Mouse (Mus musculus): ENCODE results near the gene Zdhhc25.

Zdhhc25 gene

DNA sequence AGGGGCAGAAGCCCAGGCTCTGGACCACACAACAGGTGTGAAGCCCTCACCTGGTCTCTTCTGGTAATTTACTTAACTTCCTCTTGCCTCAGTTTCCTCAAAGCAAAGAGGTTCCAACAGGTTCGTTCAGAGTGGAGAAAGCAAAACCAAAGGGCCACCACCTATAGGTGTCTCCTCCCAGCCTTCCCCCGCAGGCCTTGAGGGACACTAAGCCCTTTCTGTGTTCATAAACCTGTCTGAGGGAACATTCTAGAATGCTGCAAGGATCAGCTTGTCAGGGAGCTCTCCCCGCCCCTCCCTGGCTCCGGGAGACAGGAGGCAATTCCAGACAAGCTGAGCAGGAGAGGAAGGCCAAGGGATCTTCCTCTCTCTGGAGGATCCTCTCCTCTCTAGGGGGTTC lies at the start of gene Zdhhc25:
TSS of gene Zdhhc25 (plus strand) at position 301 of the 400 bp plus-strand sequence.
- ATAC-seq (ENCODE audit: low TSS enrichment), result no peak

DNA sequence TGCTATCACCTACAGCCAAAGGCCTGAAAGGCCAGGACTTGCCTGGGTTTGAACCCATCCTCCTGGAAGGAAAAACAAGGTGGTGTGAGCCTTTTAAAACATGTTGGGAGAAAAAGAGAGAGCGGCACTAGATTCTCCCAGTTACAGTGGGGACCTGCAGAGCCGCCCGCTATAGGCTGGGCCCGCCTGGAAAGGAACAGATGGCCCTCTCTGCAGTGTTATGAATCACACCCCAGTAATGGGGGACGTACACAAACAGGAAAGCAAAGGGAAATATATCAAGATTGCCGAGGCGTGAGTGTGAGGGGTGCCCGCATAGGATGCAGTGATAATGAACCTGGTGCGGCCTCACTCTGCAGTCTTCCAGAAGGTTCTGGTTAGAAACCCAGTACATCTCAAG lies 47.2 kb upstream of the Zdhhc25 start:
- ATAC-seq (ENCODE audit: low TSS enrichment), result no peak

DNA sequence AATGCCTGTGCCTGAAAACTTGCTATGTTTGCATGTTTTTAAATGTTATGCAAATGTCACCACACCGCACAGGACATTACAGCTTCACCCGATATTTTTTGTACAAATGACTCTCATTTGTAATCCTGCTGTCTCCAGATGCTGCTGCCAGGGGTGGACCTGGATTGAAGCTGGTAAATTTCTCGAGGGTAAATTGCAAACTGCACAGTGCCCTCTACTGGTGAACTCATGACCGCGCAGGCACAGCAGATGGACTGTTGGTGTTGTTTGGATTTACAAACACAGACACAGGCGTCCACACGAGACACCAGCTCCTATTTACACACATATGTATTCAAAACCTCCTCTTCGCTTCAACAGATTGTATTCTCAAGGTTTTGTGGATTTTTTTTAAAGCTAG lies 44.6 kb upstream of the Zdhhc25 start:
- ATAC-seq (ENCODE audit: low TSS enrichment), result no peak

DNA sequence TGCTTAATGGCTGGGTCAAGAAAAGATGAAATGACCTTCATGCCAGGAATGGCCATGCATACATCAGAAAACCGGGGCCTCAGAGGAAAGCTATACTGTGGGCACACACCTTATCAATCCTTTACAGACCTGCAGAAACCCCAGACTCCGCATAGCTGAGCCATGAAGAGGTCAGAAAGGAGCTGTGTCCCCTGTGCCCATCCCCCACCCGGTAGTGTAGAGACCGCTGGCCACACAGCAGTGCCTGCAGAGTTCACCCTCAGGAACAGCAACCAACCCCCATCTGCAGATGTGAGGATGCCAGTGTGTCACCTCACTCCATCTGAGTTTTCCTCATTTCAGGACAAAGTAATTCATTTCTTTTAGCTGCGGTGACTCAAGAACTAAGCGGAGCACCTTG lies 39.5 kb upstream of the Zdhhc25 start:
- ATAC-seq (ENCODE audit: low TSS enrichment), result no peak

DNA sequence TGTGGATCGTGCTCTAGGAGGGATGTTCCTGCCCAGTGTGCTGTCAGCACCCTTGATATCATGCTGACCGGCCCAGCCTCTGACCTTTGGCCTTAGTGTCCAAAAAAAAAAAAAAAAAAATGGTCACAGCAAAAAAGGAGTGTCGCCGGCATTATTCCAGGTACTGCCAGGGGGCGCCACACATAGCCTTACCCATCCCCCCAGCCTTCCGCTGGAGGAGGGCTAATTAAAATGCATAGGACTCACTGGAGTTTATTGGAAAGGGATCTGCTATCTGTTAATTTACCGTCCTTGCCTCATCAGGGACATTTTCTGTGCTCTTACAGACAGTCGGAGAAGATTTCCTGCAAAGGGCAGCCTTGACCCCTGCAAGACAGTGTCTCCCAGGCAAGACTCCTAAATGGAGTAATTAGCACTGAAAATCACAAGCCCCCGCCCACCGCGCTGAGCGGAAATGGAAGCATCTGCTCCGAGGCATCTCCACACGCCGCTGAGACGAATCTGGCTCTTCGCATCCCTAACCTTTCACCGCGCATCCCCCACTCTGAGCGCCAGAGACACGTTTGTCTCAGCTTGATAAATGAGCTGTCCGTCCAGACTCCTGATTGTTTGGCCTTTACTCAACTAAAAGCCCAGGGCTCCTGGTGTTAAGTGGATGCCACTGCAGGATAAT lies 38.9 kb upstream of the Zdhhc25 start:
- ATAC-seq (ENCODE audit: low TSS enrichment), result no peak

DNA sequence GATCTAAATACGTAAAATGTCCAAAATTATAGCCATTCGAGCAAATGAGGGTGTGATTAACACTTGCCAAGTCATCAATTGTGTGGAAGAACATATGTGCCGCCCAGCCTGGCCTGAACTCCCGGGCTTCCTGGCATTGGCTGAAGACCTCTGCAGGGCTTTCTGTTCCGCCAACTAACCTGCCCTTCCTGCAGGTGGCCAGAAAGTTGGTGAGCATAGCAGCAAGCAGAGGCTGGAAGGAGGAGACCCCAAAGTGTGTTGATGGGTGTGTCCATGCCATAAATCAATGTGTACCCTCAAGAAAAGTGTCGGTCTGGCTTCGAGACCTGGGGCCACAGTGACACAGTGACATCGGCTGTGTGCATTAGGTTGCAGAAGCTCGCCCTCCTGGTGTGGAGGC lies 34.8 kb upstream of the Zdhhc25 start:
- ATAC-seq (ENCODE audit: low TSS enrichment), result no peak

DNA sequence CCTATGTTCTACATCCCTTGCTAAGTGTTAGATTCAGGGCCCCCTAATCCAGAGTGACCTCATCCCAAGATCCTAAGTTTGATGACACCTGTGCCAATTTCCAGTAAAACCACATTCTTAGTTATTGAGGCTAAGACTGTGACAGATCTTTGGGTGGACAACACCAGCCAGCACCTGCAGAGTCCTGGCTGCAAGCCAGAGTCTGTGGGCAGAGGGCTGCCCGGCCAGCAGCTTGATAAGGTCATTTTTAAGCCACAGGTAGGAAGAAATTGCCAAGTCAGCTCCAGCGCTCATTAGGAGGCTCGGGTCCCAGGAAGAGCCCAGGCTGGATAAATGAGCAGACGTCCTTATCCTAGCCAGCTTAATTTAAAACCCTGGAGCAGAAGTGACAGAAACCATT lies 34.3 kb upstream of the Zdhhc25 start:
- ATAC-seq (ENCODE audit: low TSS enrichment), result no peak; the same call in 1 of the 2 replicates

DNA sequence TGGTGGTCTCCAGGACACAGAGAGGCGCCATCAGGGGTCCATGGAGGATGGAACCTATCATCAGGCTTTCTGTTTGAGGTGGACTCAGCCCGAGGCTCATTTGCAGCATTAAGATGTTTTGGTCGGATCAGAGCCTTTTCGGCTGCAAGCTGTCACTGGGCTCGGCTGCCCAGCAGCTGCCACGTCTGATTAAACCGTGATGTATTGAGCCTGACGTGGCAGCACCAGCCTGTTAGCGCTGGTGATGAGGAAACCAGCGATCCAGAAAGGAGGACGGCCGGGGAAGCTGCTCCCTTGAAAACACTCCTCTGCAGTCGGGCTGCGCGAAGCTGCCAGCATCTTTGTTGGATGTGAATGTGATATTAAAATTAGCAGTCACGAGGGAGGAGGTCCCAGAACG lies 29.4 kb upstream of the Zdhhc25 start:
- peak; percentile 52 for ATAC-seq (ENCODE audit: low TSS enrichment)

DNA sequence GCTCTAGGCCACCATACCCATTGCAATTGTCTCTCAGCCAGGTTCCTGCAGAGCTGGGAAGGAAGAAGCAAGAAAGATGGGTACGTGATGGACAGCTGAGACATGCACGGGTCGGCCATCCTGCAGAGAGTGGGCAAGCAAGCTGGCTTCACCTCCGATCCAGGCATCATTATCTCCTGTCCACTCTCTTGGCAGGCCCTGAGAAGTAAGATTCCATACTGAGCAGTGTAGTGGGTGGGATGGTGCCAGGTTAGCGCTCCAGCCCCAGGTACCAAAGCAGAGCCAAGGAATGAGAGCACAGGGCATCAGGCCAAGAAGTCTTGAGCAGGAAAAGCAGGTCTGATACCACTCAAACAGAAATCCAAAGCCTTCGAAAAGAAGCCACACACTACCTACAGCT lies 20.6 kb upstream of the Zdhhc25 start:
- ATAC-seq (ENCODE audit: low TSS enrichment), result no peak

DNA sequence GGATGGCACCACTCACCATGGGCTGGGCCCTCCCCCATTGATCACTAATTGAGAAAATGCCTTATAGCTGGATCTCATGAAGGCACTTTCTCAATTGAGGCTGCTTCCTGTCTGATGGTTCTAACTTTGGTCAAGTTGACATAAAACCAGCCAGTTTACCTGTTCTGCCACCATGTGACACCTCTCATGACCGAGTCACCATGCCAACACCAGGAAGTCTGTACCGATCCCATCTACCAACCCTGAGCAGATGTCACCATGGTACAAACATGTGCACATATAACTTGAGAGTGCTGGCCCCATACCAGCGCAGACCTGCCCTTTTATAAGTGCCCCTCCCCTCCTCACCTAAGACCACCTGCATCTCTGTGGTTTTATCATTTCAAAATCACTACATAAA lies 2.4 kb downstream of the Zdhhc25 start:
- no peak for ATAC-seq (ENCODE audit: low TSS enrichment)

DNA sequence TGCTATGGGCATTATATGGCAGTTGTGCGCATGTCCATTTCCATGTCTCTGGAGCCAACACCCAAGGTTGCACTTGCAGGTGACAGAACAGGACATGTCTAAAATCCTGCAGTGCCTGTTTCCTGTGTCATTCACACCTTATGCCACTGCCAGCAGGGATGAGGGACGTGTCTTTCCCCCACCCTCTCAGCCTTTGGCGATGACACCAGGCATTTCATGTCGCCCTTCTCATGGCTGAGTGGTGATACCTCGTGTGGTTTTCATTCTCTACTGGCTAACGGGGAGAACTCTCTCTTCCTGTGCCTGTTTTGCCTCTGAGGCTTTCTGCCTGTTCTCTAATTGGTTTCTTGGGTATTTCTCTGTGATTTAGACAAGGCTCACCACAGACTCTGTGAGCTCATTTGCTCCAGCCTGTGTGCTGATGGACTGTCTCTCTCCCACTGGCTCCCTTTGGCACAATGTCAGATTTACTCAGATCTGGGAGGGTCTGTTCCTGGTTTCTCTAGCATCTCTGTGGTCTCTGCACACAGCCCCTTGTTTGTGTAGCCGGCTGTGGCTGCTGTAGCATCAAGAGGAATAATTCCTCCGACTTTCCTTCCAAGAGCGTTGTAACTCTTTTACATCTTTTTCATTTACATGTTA lies 3.1 kb downstream of the Zdhhc25 start:
- no peak for ATAC-seq (ENCODE audit: low TSS enrichment)

DNA sequence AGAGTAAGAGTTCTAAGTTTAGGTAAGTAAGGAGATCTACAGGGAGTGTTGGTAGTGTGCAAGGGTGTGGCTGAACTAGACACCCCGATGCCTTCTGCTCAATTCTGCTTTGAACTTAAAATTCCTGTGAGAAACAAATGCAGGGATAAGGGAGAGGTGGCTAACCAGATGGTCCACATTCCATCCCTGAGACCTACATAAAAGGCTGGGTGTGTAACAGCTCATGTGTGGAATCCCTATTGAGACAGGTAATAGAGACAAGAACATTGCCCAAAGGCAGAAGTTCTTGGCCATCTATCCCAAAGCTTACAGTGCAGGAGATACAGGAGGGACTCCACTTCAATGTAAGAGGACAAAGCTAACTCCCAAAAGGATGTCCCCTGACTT lies 3.6 kb downstream of the Zdhhc25 start:
- no peak for ATAC-seq (ENCODE audit: low TSS enrichment)

DNA sequence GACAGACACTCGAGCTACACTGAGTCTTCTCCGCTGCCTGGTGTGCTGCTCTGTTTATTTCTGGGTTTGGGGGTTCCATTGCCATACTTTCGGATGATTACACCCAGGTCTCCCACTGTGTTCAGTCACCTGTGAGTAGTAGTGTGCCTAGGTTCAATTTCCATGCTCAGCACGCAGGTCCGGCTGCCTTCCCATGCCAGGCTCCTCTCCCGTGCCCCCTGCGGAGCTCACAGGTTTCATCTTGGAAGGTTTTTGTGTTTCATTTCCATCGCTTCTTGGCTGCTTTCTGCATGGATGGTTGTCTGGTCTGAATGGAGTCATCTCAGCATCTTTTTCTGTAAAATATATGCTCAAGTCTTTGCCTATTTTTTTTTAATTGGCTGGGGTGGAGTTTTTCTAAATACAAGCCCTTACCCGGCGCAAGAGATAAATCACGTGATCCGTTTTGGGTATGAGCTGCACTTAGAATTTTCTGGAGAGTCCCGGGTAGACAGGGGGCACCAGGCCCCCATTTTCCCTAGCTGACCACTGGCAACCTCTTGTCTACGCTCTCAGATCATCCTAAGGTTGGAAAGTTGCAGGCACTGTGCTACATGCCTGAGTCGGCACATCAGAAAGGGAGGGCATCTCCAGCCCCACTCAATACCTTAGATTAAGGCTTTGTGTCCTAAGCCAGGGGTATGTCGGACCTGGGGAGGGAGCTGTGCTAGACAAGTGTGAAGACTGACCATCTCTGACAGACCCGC lies 4.7 kb downstream of the Zdhhc25 start:
- no peak for ATAC-seq (ENCODE audit: low TSS enrichment)

DNA sequence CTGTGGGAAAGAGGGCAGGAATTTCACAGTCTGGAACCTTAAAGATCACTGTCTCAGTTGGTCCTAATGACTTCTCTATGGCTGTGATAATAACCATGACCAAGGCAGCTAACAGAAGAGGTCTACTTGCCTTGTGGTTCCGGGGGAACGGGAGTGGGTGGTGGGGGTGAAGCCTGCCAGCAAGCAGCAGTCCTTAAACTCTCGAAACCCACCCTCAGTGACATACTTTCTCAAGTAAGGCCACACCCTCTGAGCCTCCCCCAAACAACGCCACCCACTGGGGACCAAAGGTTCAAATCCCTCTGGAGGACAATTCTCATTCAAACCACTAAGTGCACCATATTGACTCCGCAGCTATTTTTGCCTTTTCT lies 5.3 kb downstream of the Zdhhc25 start:
- ATAC-seq (ENCODE audit: low TSS enrichment), result no peak

DNA sequence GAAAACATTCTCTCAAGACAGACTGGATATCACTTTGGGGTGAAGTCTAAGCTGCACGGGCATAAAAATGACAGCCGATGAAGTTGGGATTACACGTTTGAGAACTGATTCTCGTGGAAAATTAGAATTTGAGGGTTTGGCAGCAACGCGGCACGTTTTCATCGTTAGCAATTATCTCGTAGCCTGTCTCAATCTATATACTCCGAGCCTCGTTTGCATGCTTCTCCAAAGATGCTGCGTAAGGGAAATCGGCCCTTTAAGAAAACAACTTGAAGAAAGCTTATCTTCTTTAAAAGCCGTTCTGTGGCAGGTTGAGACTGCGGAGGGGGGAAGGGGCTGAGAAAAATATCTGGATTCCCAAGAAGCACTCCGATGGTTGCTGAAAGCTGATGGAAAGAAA lies 17.0 kb downstream of the Zdhhc25 start:
- ATAC-seq (ENCODE audit: low TSS enrichment), result no peak

DNA sequence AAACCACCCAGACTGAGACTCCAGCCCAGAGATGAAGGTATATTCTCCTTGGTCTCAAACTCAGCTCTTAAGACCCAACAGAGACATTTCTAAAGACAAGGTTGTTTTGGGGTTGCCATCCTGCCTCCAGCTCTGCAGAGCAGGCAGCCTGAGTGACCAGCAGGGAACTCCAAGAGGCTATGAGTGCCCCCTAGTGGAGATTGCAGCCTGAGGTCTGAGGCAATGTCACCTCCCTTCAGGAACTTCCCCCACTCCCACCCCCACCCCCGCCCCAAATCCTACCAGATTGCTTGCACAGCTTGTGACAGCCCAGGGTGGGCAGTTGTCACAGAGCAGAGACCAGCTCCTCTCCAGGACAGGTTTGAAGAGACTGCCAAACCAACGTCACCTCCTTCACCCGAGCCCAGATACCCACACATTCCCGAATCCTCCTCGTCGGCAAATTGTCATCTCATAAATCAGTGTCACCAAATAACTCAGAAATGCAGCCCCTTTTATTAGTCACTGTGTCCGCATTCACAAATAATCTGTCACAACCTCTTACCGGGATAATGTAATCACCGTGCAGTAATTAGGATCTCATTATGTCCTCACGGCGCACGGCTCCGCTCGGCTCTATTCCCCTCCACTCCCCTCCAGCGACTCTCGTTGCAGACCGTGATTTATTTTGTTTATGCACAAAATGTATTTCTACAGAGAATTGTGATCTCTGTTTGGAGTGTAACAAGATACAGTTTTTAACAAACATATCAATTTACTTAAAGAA lies 18.1 kb downstream of the Zdhhc25 start:
- peak; percentile 65; the same call in 1 of the 2 replicates for ATAC-seq (ENCODE audit: low TSS enrichment)

DNA sequence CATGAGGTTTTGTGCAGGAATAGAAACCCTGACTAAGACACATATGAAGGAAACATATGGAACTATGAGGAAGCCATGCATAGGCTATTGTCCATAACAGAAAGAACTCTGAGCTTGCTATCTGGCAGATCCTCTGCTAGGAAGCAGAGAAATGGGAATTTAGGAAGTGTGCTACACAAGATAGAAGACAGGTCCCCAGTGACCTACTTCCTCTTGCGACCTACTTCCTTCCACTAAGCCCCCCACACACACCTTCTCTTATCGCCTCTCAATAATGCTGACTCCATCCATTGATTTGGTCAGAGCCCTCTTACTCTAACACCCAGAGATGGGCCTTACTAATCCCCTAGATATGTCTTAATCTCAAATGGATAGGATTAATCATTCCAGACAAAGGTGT lies 19.9 kb downstream of the Zdhhc25 start:
- ATAC-seq (ENCODE audit: low TSS enrichment), result no peak

DNA sequence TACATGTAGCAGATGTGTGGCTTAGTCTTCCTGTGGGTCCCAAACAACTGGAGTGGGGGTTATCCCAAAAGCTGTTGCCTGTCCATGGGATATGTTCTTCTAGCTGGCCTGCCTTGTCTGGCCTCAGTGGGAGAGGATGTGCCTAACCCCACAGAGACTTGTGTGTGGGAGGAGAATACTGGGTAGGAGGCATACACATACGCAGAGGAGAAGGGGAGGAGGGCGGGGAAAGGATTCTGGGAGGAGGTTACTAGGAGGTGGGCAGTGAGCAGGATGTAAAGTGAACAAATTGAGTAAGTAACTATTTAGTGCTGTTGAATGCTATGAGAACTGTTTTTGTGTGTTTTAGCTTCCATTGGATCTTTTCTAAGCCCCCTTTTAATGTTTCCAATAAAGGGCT lies 23.8 kb downstream of the Zdhhc25 start:
- ATAC-seq (ENCODE audit: low TSS enrichment), result no peak

DNA sequence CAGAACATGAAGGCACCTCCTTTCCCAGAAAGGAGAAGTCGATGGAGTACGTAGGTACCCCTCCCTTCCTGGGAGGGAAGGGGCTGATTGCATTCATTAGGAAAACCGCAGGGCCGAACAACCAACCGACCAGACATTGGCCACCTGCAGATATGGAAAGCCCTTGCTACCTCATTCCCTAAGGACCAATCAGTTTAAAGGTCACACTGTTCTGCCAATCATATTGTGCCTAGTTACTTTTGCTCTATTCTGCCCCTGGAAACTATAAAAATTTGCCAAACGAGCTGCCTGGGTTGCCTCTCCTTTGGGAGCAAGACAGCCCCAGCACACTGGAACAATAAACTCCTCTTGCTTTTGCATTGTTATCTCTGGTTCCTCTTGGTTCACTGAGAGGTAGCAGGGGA lies 24.8 kb downstream of the Zdhhc25 start:
- no peak for ATAC-seq (ENCODE audit: low TSS enrichment)

DNA sequence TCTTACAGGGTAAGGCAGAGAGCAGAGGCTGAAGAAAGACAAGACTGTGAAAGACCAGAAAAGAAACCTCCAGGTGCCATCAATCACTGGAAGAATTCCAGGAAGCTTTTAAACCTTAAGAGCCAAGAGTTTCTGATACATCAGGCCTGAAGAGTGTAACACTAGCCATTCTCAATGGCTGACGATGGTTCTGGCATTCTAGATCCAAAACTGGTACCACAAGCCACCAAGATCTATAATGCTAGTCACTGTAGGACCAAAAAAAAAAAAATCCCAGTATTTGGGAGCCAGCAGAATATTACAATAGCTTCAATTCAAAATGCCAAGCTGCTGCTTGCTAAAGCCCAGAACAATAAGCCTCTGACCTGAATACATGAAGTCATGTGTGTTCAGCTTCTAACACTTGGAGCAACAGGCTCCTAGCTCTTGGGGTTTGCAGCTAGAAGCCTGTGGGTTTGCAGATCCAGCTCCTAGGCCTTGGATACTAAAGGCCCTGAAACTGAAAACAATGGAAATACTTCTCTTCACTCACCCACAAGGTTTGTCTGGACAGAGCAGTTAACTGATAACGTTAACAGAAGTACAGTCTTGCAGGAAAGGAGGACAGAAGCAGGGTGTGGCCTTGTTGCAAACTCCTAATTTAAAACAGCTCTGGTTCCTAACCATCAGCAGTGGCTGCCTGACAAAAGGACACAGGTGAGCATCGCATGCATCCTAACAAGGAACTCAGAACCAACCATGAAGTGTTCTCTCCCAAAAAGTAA lies 25.4 kb downstream of the Zdhhc25 start:
- no peak for ATAC-seq (ENCODE audit: low TSS enrichment)

DNA sequence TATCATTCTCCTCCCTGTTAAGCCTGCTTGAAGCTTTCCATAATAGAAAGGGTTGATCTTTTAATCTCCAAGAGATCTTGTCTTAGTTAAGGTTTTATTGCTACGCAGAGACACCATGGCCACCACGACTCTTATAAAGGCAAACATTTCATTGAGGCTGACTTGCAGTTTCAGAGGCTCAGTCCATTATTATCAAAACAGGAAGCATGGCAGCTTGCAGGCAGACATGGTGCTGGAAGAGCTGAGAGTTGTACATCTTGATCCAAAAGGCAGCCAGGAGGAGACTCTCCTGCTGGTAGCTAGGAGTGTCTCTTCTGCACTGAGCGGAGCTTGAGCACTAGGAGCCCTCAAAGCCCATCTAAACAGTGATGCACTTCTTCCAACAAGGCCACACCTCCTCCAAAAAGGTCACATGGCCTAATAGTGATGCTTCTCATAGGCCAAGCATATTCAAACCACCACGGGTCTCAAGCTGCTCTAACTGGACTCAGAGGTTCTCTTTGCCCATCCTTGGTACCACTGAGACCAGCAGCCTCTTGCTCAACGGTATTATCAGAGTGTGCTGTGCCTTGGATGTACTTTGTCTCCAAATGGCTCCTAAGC lies 26.9 kb downstream of the Zdhhc25 start:
- ATAC-seq (ENCODE audit: low TSS enrichment), result no peak
